Mouse (Mus musculus) C2C12 (cell line): Measurements from ENCODE around the gene Ptprn2.

Experiments used
- CTCF ChIP-seq: IDR thresholded peaks from one replicate; pipeline ENCODE4 v1.5.1; 2011; ENCODE audit not compliant: control insufficient read depth, insufficient read depth, insufficient read length
- MAX ChIP-seq: IDR thresholded peaks from one replicate; pipeline ENCODE4 v1.6.1; 2011; ENCODE audit warnings: mild to moderate bottlenecking, control low read depth

GRCm38 (mm10) chr12:117079724-117080123 is 594.2 kb downstream of the Ptprn2 start:
- no peak for TF ChIP-seq CTCF
- no peak for TF ChIP-seq MAX
